Mouse (Mus musculus) embryonic facial prominence, embryonic 14.5 days (tissue): ENCODE measurements around the gene Ascc2. TPM values are rescaled to one million over a fixed set of nuclear protein-coding genes. Genes with fewer than 3 reads are reported as not detected.

Experiments
- ATAC-seq: fragments of 200-750 bp; cut with Nextera tagmentation; 2 replicates; pipeline ENCODE4 v1.8.0; 2017; ENCODE audit warnings: low read depth, moderate number of reproducible peaks, moderate TSS enrichment
- DNase-seq: peaks from one replicate; pipeline ENCODE4 v3.0.0-alpha.2; 2015; ENCODE audit warnings: low spot score
- H3K27ac ChIP-seq: fragments of 300-500 bp; sonication (generic); replicated peaks from 2 replicates; pipeline ENCODE4 v1.5.1; 2014; ENCODE audit warnings: low read depth, mild to moderate bottlenecking, low read length, moderate library complexity
- H3K27me3 ChIP-seq: fragments of 300-500 bp; sonication (generic); replicated peaks from 2 replicates; pipeline ENCODE4 v1.6.1; 2014; ENCODE audit warnings: low read length; ENCODE audit not compliant: control insufficient read depth, insufficient read depth
- H3K36me3 ChIP-seq: fragments of 300-500 bp; sonication (generic); 2 replicates; pipeline ENCODE4 v1.6.1; 2014; ENCODE audit warnings: low read length, mixed read lengths; ENCODE audit not compliant: control insufficient read depth, insufficient read depth
- H3K4me1 ChIP-seq: fragments of 300-500 bp; sonication (generic); 2 replicates; pipeline ENCODE4 v1.6.1; 2014; ENCODE audit warnings: antibody characterized with exemption, low read length; ENCODE audit not compliant: control insufficient read depth, insufficient read depth
- H3K4me2 ChIP-seq: fragments of 300-500 bp; sonication (generic); 2 replicates; pipeline ENCODE4 v1.6.1; 2014; ENCODE audit warnings: low read depth, mild to moderate bottlenecking, low read length, moderate library complexity, mixed read lengths
- H3K4me3 ChIP-seq: fragments of 300-500 bp; sonication (generic); 2 replicates; pipeline ENCODE4 v1.5.1; 2014; ENCODE audit warnings: low read depth, mild to moderate bottlenecking, low read length
- H3K9ac ChIP-seq: fragments of 300-500 bp; sonication (generic); 2 replicates; pipeline ENCODE4 v1.6.1; 2014; ENCODE audit warnings: low read depth, mild to moderate bottlenecking, low read length, moderate library complexity, mixed read lengths
- H3K9me3 ChIP-seq: fragments of 300-500 bp; sonication (generic); 2 replicates; pipeline ENCODE4 v1.6.1; 2016; ENCODE audit warnings: low read length; ENCODE audit not compliant: control insufficient read depth
- WGBS: fragments of 180-500 bp; shearing (Covaris S2); extraction: QIAGEN DNeasy Blood & Tissue Kit; methylation state at CpG from one replicate; pipeline ENCODE4 v1.1.7; 2014; 5-methylcytosine and 5-hydroxymethylcytosine counted together
- polyA plus RNA-seq: library from polyadenylated mRNA; unstranded; fragments of >200 nt; fragmentation: Nextera tagmentation; extraction: Ambion mirVana; gene quantifications from 2 replicates; pipeline ENCODE4 v1.2.1, GENCODE M21; 2014

Gene Ascc2
- polyA plus RNA-seq, result 27.8 and 31.4 TPM in 2 replicates

DNA sequence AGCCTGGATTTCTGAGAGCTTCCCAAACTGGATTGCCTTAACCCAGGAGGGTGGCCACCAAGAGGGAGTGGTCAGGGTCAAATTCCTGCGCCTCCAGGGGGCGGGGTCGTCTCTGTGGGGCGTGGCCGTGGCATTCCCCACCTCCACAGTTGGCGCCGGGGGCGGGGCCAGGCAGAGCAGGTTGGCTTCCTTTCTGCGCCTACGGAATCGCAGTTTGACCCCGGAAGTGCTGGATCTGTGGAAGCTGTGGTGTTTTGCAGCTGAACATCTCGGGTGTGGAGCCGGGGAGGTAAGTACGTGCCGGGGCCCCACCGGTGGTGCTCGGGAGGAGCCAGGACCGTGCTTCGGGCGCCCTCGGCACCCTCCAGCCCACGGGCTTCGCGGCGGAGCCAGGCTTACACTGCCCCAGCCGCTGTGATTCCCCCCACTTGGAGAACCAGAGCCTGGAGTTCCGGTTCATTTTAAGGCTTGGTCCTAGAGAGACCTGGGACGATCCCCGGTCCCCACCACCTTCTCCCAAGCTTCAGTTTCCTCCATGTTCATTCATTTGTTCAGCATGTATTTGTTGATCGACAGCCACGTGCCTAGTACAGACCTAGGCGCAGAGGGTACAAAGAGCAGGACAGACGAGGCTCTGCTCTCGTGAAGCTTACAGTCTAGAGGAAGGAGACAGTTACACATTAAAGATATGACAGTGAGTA is at the start of gene Ascc2:
Gene Ascc2, plus strand, starts transcription at position 214 of the 701 bp plus-strand sequence.
- Histone ChIP-seq H3K4me1 (peaks cover 11% of the 10 kb centered on the region; the same call in 1 of the 2 replicates), H3K27me3 (no peaks in the 10 kb centered on the region), H3K27ac (peak within 1 kb of the TSS; percentile 74), H3K36me3 (no peaks in the 10 kb centered on the region), H3K9ac (peak within 1 kb of the TSS; percentile 77), H3K4me2 (peak within 1 kb of the TSS; percentile 86), H3K4me3 (peak within 1 kb of the TSS; percentile 87), H3K9me3 (no peaks in the 10 kb centered on the region)
- peak; percentile 95 for ATAC-seq
- peak; percentile 95 for DNase-seq
- WGBS, result 0% methylated on average over 27 of the region's 35 CpGs

DNA sequence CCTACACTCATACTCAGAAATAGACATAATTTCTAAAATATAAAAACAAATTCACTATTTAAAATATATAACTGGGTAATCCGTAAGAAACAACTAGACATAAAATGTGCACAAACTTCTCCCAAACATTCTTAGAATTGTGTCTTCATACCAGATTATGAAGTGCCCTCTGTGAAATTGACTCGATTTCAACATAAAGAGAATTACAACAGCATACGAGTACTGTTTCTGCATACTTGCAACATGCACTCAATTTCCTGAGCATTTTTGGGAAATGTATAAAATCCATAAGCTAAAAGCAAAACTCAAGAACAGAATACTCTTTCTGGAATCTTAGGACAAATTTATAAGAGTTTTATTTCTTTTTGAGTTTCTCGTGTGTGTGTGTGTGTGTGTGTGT is 45.7 kb upstream of the Ascc2 start:
- Histone ChIP-seq H3K27ac (no peak overlapping the region), H3K4me1 (peaks cover 22% of the 10 kb centered on the region), H3K9ac (no peak overlapping the region), H3K9me3 (no peaks in the 10 kb centered on the region), H3K27me3 (no peaks in the 10 kb centered on the region), H3K36me3 (0 out of 2 replicates have a peak, but pooled peaks cover 7% of the 10 kb centered on the region), H3K4me3 (no peak overlapping the region), H3K4me2 (no peak overlapping the region)
- 80% methylated on average over 4 of the region's 4 CpGs for WGBS
- ATAC-seq, result no peak
- no peak for DNase-seq

DNA sequence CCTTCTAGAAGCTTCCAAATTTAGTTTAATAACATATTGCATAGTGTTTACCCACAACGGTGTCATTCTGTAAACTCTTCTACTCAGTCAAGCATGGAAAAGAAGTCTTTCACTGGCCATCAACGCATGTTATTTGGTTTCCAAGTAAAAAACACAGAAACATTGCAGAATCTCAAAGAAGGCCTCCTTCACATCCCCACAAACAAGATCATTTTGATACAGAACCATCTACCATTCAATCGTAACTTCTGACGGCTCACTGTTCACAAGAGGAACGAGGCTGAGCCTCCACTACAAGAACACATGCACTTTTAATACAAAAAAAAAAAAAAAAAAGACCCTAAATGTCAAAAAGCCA is 44.1 kb upstream of the Ascc2 start:
- ATAC-seq (no peak), DNase-seq (no peak)
- peak overlapping the region; percentile 98 for H3K4me3 ChIP-seq
- peaks cover 22% of the 10 kb centered on the region for H3K4me1 ChIP-seq
- H3K27me3 ChIP-seq, result no peaks in the 10 kb centered on the region
- H3K27ac ChIP-seq, result 0 out of 2 replicates have a peak overlapping the region, but pooled peaks have one; percentile 96
- H3K9ac ChIP-seq, result peak overlapping the region; percentile 98
- peak overlapping the region; percentile 52 for H3K4me2 ChIP-seq
- no peaks in the 10 kb centered on the region for H3K36me3 ChIP-seq
- H3K9me3 ChIP-seq, result no peaks in the 10 kb centered on the region
- 33% methylated on average over 5 of the region's 5 CpGs for WGBS

DNA sequence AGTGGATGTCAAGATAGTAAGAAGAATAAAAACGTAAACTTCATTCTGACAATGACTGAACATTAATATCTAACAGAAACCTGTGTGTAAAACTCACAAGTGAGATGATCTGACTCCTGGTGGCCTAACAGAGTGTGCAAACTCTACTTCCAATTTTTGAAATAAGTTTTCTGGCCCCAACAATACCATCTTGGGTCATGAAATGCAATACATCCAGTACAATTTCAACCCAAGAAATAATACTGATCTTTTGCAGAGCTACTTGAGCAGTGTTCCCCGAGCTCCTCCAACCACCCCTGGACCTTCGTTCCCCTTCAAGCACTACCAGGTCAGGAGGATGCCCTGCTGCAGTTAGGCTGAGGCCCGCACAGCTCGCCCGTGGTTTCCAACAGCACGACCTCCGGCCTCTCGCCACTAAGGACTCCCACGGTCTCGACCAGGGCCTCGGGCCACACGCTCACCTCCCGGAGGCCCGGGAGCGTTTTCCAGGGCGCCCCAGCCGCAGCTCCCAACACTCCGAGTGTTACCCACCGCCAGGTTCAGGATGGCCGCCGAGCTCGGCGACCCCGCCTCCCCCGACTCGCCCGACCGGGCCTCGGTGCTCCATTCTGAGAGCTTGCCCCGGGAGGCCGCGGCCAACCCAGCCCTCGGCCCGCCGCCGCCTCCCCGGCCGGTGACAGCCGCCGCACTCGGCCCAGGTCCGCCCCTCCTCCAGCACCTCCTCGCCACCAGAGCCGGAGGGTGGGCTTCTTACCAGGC is 43.5 kb upstream of the Ascc2 start:
- Histone ChIP-seq H3K9ac (peak overlapping the region; percentile 98), H3K4me1 (peaks cover 22% of the 10 kb centered on the region), H3K4me3 (peak overlapping the region; percentile 98), H3K27ac (peak overlapping the region; percentile 96), H3K9me3 (no peaks in the 10 kb centered on the region), H3K4me2 (peak overlapping the region; percentile 52), H3K36me3 (no peaks in the 10 kb centered on the region), H3K27me3 (no peaks in the 10 kb centered on the region)
- WGBS, result under 1% methylated on average over 35 of the region's 45 CpGs
- peak; percentile 37 for DNase-seq
- ATAC-seq, result peak; percentile 87

DNA sequence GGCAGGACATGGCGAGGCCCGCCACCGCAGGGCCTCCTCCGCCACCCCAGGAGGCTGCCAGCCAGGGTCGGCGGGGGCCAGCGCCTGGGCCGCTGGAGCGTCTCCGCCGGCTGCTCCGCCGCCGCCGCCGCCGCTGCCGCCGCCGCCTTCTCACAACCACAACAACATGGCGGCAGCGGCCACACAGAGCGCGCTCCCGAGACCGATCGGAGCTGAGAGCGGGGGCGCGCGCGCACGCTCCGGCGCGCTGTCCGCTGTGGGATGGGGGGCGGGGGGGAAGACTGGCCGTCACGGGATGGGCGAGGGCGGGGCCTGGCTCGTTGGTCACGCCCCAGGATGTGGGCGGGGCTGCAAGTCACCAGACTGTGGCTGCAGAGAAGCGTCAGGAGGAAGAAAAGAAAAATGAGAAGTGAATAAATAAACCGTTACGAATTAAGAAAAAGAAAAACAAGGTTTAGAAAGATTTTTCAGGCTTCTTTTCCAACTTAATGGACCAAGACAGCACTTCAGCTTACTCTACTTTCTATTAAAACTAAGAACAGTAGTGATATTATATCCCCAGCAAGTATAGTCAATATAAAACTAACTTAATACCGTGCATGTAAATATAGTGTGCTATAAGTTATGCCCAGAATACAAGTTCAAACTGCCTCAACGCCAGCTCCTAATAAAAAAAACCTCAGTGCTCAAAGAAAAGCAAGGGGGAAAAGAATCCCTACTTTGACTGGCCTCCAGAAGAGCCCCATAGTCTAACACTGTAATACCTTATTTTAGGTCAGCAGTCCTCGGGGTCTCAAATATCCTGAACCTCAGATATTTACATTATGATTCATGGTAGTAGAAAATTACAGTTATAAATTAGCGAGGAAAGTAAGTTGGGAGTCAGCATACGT is 42.7 kb upstream of the Ascc2 start, which contains the start of gene Mtmr3:
Gene Mtmr3, minus strand, starts transcription at position 256 of the 893 bp plus-strand sequence.
- WGBS, result 5% methylated on average over 37 of the region's 53 CpGs
- DNase-seq (peak; percentile 97), ATAC-seq (peak; percentile 93)
- Histone ChIP-seq H3K36me3 (no peaks in the 10 kb centered on the region), H3K4me3 (peak within 1 kb of the TSS; percentile 98), H3K27me3 (no peaks in the 10 kb centered on the region), H3K4me1 (peaks cover 22% of the 10 kb centered on the region), H3K4me2 (peak within 1 kb of the TSS; percentile 52), H3K9ac (peak within 1 kb of the TSS; percentile 98), H3K27ac (peak within 1 kb of the TSS; percentile 96), H3K9me3 (no peaks in the 10 kb centered on the region)

DNA sequence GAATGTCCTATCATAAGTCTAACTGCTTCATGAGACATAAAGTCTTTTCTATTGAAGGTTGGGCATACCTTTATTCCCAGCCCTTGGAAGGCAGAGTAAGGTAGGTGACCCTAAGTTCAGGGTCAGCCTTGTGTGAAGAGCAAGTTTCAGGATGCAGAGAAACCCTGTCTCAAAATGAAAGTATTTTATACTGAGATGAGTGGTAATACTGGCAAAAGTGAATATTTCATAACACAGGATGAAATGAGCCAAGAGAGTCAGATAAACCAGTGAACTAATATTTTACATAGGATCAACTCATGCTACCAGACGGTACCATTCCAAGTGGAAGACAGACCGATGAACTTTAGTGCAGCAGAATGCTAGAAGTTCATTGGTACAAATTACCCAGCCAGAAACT is 39.1 kb upstream of the Ascc2 start:
- ATAC-seq (no peak), DNase-seq (no peak)
- Histone ChIP-seq H3K36me3 (no peaks in the 10 kb centered on the region), H3K4me3 (no peak overlapping the region), H3K9ac (no peak overlapping the region), H3K9me3 (no peaks in the 10 kb centered on the region), H3K27me3 (no peaks in the 10 kb centered on the region), H3K4me1 (peaks cover 14% of the 10 kb centered on the region), H3K4me2 (no peak overlapping the region), H3K27ac (no peak overlapping the region)
- WGBS, result 84% methylated on average over 2 of the region's 2 CpGs

DNA sequence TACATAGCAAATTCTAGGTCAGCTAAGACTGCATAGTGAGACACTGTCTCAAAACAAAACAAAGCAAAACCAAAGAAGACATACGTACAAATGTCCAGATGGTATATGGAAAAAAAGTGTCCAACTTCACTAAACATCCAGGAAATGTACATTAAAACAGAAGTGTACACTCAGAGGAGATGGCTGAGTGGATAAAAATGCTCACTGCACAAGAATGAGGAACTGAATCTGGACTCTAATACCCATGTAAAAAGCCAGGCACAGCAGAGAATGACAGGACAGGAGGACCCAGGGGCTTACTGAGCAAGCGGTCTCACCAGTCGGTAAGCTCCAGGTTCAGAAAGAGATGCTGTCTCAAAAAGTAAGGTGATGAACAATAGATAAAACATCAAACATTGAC is 37.6 kb upstream of the Ascc2 start:
- peaks cover 13% of the 10 kb centered on the region for H3K4me1 ChIP-seq
- H3K9ac ChIP-seq, result no peak overlapping the region
- ATAC-seq (no peak), DNase-seq (no peak)
- no peak overlapping the region for H3K27ac ChIP-seq
- no peak overlapping the region for H3K4me3 ChIP-seq
- WGBS, result 89% methylated on average over 3 of the region's 3 CpGs
- H3K36me3 ChIP-seq, result no peaks in the 10 kb centered on the region
- H3K4me2 ChIP-seq, result no peak overlapping the region
- H3K27me3 ChIP-seq, result no peaks in the 10 kb centered on the region
- no peaks in the 10 kb centered on the region for H3K9me3 ChIP-seq

DNA sequence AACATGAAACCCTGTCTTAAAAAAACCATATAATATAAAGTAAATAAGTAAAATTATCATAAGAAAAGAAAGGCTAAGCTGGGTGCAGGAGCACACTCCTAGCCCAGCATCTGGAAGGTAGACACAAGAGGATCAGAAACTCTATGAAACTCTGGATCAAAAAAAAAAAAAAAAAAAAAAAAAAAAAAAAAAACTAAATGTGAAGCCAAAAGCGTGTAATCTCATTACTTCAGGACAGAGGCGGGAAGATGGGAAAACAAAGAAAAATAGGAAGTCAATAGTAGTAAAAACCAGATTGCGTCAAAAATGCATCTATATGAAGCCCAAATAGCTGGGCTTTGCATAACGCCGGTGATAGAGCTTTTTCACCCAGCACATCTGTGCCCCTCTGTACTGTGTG is 35.7 kb upstream of the Ascc2 start:
- Histone ChIP-seq H3K4me2 (no peak overlapping the region), H3K9me3 (no peaks in the 10 kb centered on the region), H3K4me1 (peaks cover 10% of the 10 kb centered on the region), H3K27ac (no peak overlapping the region), H3K27me3 (no peaks in the 10 kb centered on the region), H3K36me3 (no peaks in the 10 kb centered on the region), H3K4me3 (no peak overlapping the region), H3K9ac (no peak overlapping the region)
- DNase-seq (no peak), ATAC-seq (no peak)
- WGBS, result 71% methylated on average over 5 of the region's 5 CpGs
